Mouse (Mus musculus) hindbrain, postnatal 0 days (tissue): Measurements from ENCODE around the gene Hist1h2ap. TPM values are rescaled to one million over a fixed set of nuclear protein-coding genes. Genes with fewer than 3 reads are reported as not detected.

ENCODE experiments used
- ATAC-seq: fragments of 200-750 bp; cut with Nextera tagmentation; 2 replicates; pipeline ENCODE4 v1.8.0; 2017; ENCODE audit warnings: mild to moderate bottlenecking, moderate TSS enrichment, moderate library complexity
- DNase-seq: peaks from one replicate; pipeline ENCODE4 v3.0.0-alpha.2; 2015; ENCODE audit warnings: low spot score
- H3K27ac ChIP-seq: fragments of 300-500 bp; sonication (generic); 2 replicates; pipeline ENCODE4 v1.5.1; 2014; ENCODE audit warnings: mild to moderate bottlenecking
- H3K27me3 ChIP-seq: fragments of 300-500 bp; sonication (generic); 2 replicates; pipeline ENCODE4 v1.6.1; 2014; ENCODE audit warnings: low read length, mixed read lengths; ENCODE audit not compliant: insufficient read depth
- H3K36me3 ChIP-seq: fragments of 300-500 bp; sonication (generic); 2 replicates; pipeline ENCODE4 v1.6.1; 2014; ENCODE audit warnings: low read length, mixed read lengths; ENCODE audit not compliant: insufficient read depth
- H3K4me1 ChIP-seq: fragments of 300-500 bp; sonication (generic); 2 replicates; pipeline ENCODE4 v1.6.1; 2014; ENCODE audit warnings: antibody characterized with exemption, low read length, mixed read lengths; ENCODE audit not compliant: insufficient read depth
- H3K4me2 ChIP-seq: fragments of 300-500 bp; sonication (generic); 2 replicates; pipeline ENCODE4 v1.6.1; 2014; ENCODE audit warnings: low read depth, mild to moderate bottlenecking, low read length, moderate library complexity, mixed read lengths
- H3K4me3 ChIP-seq: fragments of 300-500 bp; sonication (generic); 2 replicates; pipeline ENCODE4 v1.5.1; 2014; ENCODE audit warnings: low read length
- H3K9ac ChIP-seq: fragments of 300-500 bp; sonication (generic); replicated peaks from 2 replicates; pipeline ENCODE4 v1.6.1; 2014; ENCODE audit warnings: mild to moderate bottlenecking, low read length, moderate library complexity, mixed read lengths
- H3K9me3 ChIP-seq: fragments of 300-500 bp; sonication (generic); 2 replicates; pipeline ENCODE4 v1.6.1; 2016; ENCODE audit warnings: low read length, mixed read lengths
- CTCF ChIP-seq: IDR thresholded peaks from 2 replicates; pipeline ENCODE4 v1.5.1; 2016; ENCODE audit warnings: antibody characterized with exemption, control low read depth, low read depth
- WGBS: fragments of 180-500 bp; shearing (Covaris S2); extraction: QIAGEN DNeasy Blood & Tissue Kit; methylation state at CpG from one replicate; pipeline ENCODE4 v1.1.7; 2014; 5-methylcytosine and 5-hydroxymethylcytosine counted together
- microRNA-seq, 2 experiments: library from miRNA; unstranded; fragments of <30 nt; microRNA quantifications; one replicate each; pipeline ENCODE4; 2016
- polyA plus RNA-seq: library from polyadenylated mRNA; unstranded; fragments of >200 nt; fragmentation: Nextera tagmentation; extraction: Ambion mirVana; gene quantifications from 2 replicates; pipeline ENCODE4 v1.2.1, GENCODE M21; 2015
- total RNA-seq: library from RNA; depleted of rRNA; stranded (reverse); fragments of >200 nt; gene quantifications from 2 replicates; pipeline ENCODE4 v1.2.3, GENCODE M21; 2014; rRNA removed

Hist1h2ap gene
- total and polyA plus RNA-seq, 2 experiments from 2014 or later: 798 to 1,318 TPM

GRCm38 (mm10) chr13:21786189-21786898 lies 47.0 kb downstream of the Hist1h2ap start:
- peaks cover 3% of the 10 kb centered on the region; the same call in 1 of the 2 replicates for H3K4me1 ChIP-seq
- 3% methylated on average over 8 of the region's 8 CpGs for WGBS
- no peak for ATAC-seq
- H3K4me3 ChIP-seq: peak overlapping the region; percentile 31
- peak overlapping the region; percentile 73; the same call in 1 of the 2 replicates for H3K27ac ChIP-seq
- DNase-seq: peak; percentile 33
- TF ChIP-seq CTCF: no peak
- H3K9me3 ChIP-seq: no peaks in the 10 kb centered on the region
- no peaks in the 10 kb centered on the region for H3K36me3 ChIP-seq
- no peaks in the 10 kb centered on the region for H3K27me3 ChIP-seq
- H3K9ac ChIP-seq: 0 out of 2 replicates have a peak overlapping the region, but pooled peaks have one; percentile 35
- H3K4me2 ChIP-seq: peak overlapping the region; percentile 54

- Histone ChIP-seq H3K9me3 (no peaks in the 10 kb centered on the region), H3K27me3 (no peaks in the 10 kb centered on the region), H3K4me2 (no peak overlapping the region; the same call in 1 of the 2 replicates), H3K36me3 (no peaks in the 10 kb centered on the region), H3K4me1 (peaks cover 9% of the 10 kb centered on the region; the same call in 1 of the 2 replicates), H3K9ac (no peak overlapping the region), H3K4me3 (no peak overlapping the region), H3K27ac (peak overlapping the region; percentile 18; the same call in 1 of the 2 replicates)
- ATAC-seq: no peak
- TF ChIP-seq CTCF: no peak
- 24% methylated on average over 6 of the region's 6 CpGs for WGBS
- no peak for DNase-seq
Measured at GRCm38 (mm10) chr13:21784311-21784710, 49.0 kb downstream of the Hist1h2ap start.

GRCm38 (mm10) chr13:21783734-21784161 lies 49.6 kb downstream of the Hist1h2ap start:
- Histone ChIP-seq H3K9me3 (no peaks in the 10 kb centered on the region), H3K4me2 (peak overlapping the region; percentile 68), H3K36me3 (no peaks in the 10 kb centered on the region), H3K9ac (peak overlapping the region; percentile 33; the same call in 1 of the 2 replicates), H3K4me1 (peaks cover 9% of the 10 kb centered on the region; the same call in 1 of the 2 replicates), H3K4me3 (peak overlapping the region; percentile 34), H3K27ac (peak overlapping the region; percentile 18; the same call in 1 of the 2 replicates), H3K27me3 (no peaks in the 10 kb centered on the region)
- 3% methylated on average over 9 of the region's 9 CpGs for WGBS
- no peak for ATAC-seq
- no peak for TF ChIP-seq CTCF
- peak; percentile 72 for DNase-seq

- peak; percentile 90 for DNase-seq
- WGBS: 1% methylated on average over 13 of the region's 20 CpGs
- peaks cover 9% of the 10 kb centered on the region; the same call in 1 of the 2 replicates for H3K4me1 ChIP-seq
- peak within 1 kb of the TSS; percentile 34 for H3K4me3 ChIP-seq
- no peaks in the 10 kb centered on the region for H3K9me3 ChIP-seq
- TF ChIP-seq CTCF: no peak
- ATAC-seq: peak; percentile 77
- peak within 1 kb of the TSS; percentile 67 for H3K27ac ChIP-seq
- peak within 1 kb of the TSS; percentile 57 for H3K9ac ChIP-seq
- no peaks in the 10 kb centered on the region for H3K36me3 ChIP-seq
- peak within 1 kb of the TSS; percentile 68 for H3K4me2 ChIP-seq
- H3K27me3 ChIP-seq: no peaks in the 10 kb centered on the region
Measured at GRCm38 (mm10) chr13:21783255-21783617, 50.1 kb downstream of the Hist1h2ap start, which contains the start of gene Hist1h3i. Gene Hist1h3i (minus strand): TSS chr13:21783370.

Small RNA genes lying within 50 kb of the gene (microRNA-seq; reads per million reads assigned to microRNA genes)
- gene Gm19658: 0 reads per million in 2 experiments
- 0 reads per million in 2 experiments for gene Gm44346
- gene Gm44466: 0 reads per million in 2 experiments

Other genes with a start within 250 kb of the Hist1h2ap start
- not detected in 2 replicates for gene Olfr1362, start 219.5 kb downstream of the Hist1h2ap start, total RNA-seq
- gene Olfr1362, start 219.5 kb downstream of the Hist1h2ap start, polyA plus RNA-seq: not detected in 2 replicates
- not detected in 2 replicates for gene Olfr11, start 191.0 kb downstream of the Hist1h2ap start, total RNA-seq
- 0.09 TPM in 1 of 2 replicates, not detected in the other for gene Olfr11, start 191.0 kb downstream of the Hist1h2ap start, polyA plus RNA-seq
- gene Olfr1361, start 170.1 kb downstream of the Hist1h2ap start, total RNA-seq: not detected in 2 replicates
- gene Olfr1361, start 170.1 kb downstream of the Hist1h2ap start, polyA plus RNA-seq: not detected in 2 replicates
- not detected in 2 replicates for gene Olfr1360, start 156.1 kb downstream of the Hist1h2ap start, total RNA-seq
- not detected in 2 replicates for gene Olfr1360, start 156.1 kb downstream of the Hist1h2ap start, polyA plus RNA-seq
- gene Olfr1359, start 135.4 kb downstream of the Hist1h2ap start, total RNA-seq: not detected in 2 replicates
- gene Olfr1359, start 135.4 kb downstream of the Hist1h2ap start, polyA plus RNA-seq: not detected in 2 replicates
- 541 and 615 TPM in 2 replicates for gene Hist1h2bl, start 117.4 kb downstream of the Hist1h2ap start, total RNA-seq
- gene Hist1h2bl, start 117.4 kb downstream of the Hist1h2ap start, polyA plus RNA-seq: 1.2 TPM in 1 of 2 replicates, not detected in the other
- gene Hist1h2ai, start 117.1 kb downstream of the Hist1h2ap start, total RNA-seq: 934 and 1,282 TPM in 2 replicates
- 4.5 and 5.8 TPM in 2 replicates for gene Hist1h2ai, start 117.1 kb downstream of the Hist1h2ap start, polyA plus RNA-seq
- 1,004 and 1,140 TPM in 2 replicates for gene Hist1h3h, start 115.8 kb downstream of the Hist1h2ap start, total RNA-seq
- 1.9 and 6.2 TPM in 2 replicates for gene Hist1h3h, start 115.8 kb downstream of the Hist1h2ap start, polyA plus RNA-seq
- gene Hist1h2bm, start 111.5 kb downstream of the Hist1h2ap start, total RNA-seq: 1,597 and 1,943 TPM in 2 replicates
- gene Hist1h2bm, start 111.5 kb downstream of the Hist1h2ap start, polyA plus RNA-seq: 1.3 and 1.7 TPM in 2 replicates
- 1,214 and 1,310 TPM in 2 replicates for gene Hist1h4j, start 98.4 kb downstream of the Hist1h2ap start, total RNA-seq
- gene Hist1h4j, start 98.4 kb downstream of the Hist1h2ap start, polyA plus RNA-seq: not detected in 2 replicates
- gene Hist1h4k, start 83.0 kb downstream of the Hist1h2ap start, total RNA-seq: 380 and 998 TPM in 2 replicates
- gene Hist1h4k, start 83.0 kb downstream of the Hist1h2ap start, polyA plus RNA-seq: 1.6 and 1.9 TPM in 2 replicates
- gene Hist1h2ak, start 79.7 kb downstream of the Hist1h2ap start, total RNA-seq: 429 and 552 TPM in 2 replicates
- gene Hist1h2ak, start 79.7 kb downstream of the Hist1h2ap start, polyA plus RNA-seq: 9.9 and 13.6 TPM in 2 replicates
- gene Hist1h2bn, start 79.4 kb downstream of the Hist1h2ap start, total RNA-seq: 864 and 1,352 TPM in 2 replicates
- 1.1 TPM in 1 of 2 replicates, not detected in the other for gene Hist1h2bn, start 79.4 kb downstream of the Hist1h2ap start, polyA plus RNA-seq
- gene Hist1h1b, start 52.9 kb downstream of the Hist1h2ap start, total RNA-seq: 263 and 411 TPM in 2 replicates
- gene Hist1h1b, start 52.9 kb downstream of the Hist1h2ap start, polyA plus RNA-seq: 10.0 and 11.7 TPM in 2 replicates
- 789 and 1,626 TPM in 2 replicates for gene Hist1h3i, start 50.1 kb downstream of the Hist1h2ap start, total RNA-seq
- 24.5 and 29.0 TPM in 2 replicates for gene Hist1h3i, start 50.1 kb downstream of the Hist1h2ap start, polyA plus RNA-seq
- 641 and 1,093 TPM in 2 replicates for gene Hist1h2an, start 46.3 kb downstream of the Hist1h2ap start, total RNA-seq
- gene Hist1h2an, start 46.3 kb downstream of the Hist1h2ap start, polyA plus RNA-seq: 2.2 and 5.4 TPM in 2 replicates
- gene Hist1h2bp, start 46.0 kb downstream of the Hist1h2ap start, total RNA-seq: 234 and 289 TPM in 2 replicates
- 0.84 TPM in 1 of 2 replicates, not detected in the other for gene Hist1h2bp, start 46.0 kb downstream of the Hist1h2ap start, polyA plus RNA-seq
- gene Hist1h2bq, start 23.3 kb downstream of the Hist1h2ap start, total RNA-seq: 1,114 and 1,806 TPM in 2 replicates
- gene Hist1h2bq, start 23.3 kb downstream of the Hist1h2ap start, polyA plus RNA-seq: 4.8 and 6.4 TPM in 2 replicates
- not detected in 2 replicates for gene Hist1h2ao, start 23.0 kb downstream of the Hist1h2ap start, total RNA-seq
- gene Hist1h2ao, start 23.0 kb downstream of the Hist1h2ap start, polyA plus RNA-seq: not detected in 2 replicates
- gene Hist1h4m, start 21.8 kb downstream of the Hist1h2ap start, total RNA-seq: 2.3 and 3.3 TPM in 2 replicates
- not detected in 2 replicates for gene Hist1h4m, start 21.8 kb downstream of the Hist1h2ap start, polyA plus RNA-seq
- gene Hist1h4n, start 1.3 kb downstream of the Hist1h2ap start, total RNA-seq: 4,540 and 4,675 TPM in 2 replicates
- gene Hist1h4n, start 1.3 kb downstream of the Hist1h2ap start, polyA plus RNA-seq: 3.7 and 4.1 TPM in 2 replicates
- 757 and 1,216 TPM in 2 replicates for gene Hist1h2br, start 236 bp upstream of the Hist1h2ap start, total RNA-seq
- 4.7 and 7.4 TPM in 2 replicates for gene Hist1h2br, start 236 bp upstream of the Hist1h2ap start, polyA plus RNA-seq
- 9.3 and 13.5 TPM in 2 replicates for gene Zfp184, start 111.6 kb upstream of the Hist1h2ap start, total RNA-seq
- 7.8 and 9.6 TPM in 2 replicates for gene Zfp184, start 111.6 kb upstream of the Hist1h2ap start, polyA plus RNA-seq
- gene Pom121l2, start 147.7 kb upstream of the Hist1h2ap start, total RNA-seq: not detected in 2 replicates
- not detected in 2 replicates for gene Pom121l2, start 147.7 kb upstream of the Hist1h2ap start, polyA plus RNA-seq
- not detected in 2 replicates for gene Prss16, start 176.2 kb upstream of the Hist1h2ap start, total RNA-seq
- not detected in 2 replicates for gene Prss16, start 176.2 kb upstream of the Hist1h2ap start, polyA plus RNA-seq
- gene Hist1h2ah, start 202.1 kb upstream of the Hist1h2ap start, total RNA-seq: 67.7 and 136 TPM in 2 replicates
- gene Hist1h2ah, start 202.1 kb upstream of the Hist1h2ap start, polyA plus RNA-seq: 2.2 and 10.5 TPM in 2 replicates
- gene Hist1h2bk, start 202.4 kb upstream of the Hist1h2ap start, total RNA-seq: 468 and 587 TPM in 2 replicates
- 0.84 and 1.2 TPM in 2 replicates for gene Hist1h2bk, start 202.4 kb upstream of the Hist1h2ap start, polyA plus RNA-seq
- 20.6 and 39.3 TPM in 2 replicates for gene Hist1h4i, start 207.9 kb upstream of the Hist1h2ap start, total RNA-seq
- gene Hist1h4i, start 207.9 kb upstream of the Hist1h2ap start, polyA plus RNA-seq: 5.1 and 5.5 TPM in 2 replicates
- 477 and 856 TPM in 2 replicates for gene Hist1h2ag, start 209.4 kb upstream of the Hist1h2ap start, total RNA-seq
- 13.5 and 16.6 TPM in 2 replicates for gene Hist1h2ag, start 209.4 kb upstream of the Hist1h2ap start, polyA plus RNA-seq
- gene Hist1h2bj, start 209.7 kb upstream of the Hist1h2ap start, total RNA-seq: 777 and 1,409 TPM in 2 replicates
- 4.2 and 6.8 TPM in 2 replicates for gene Hist1h2bj, start 209.7 kb upstream of the Hist1h2ap start, polyA plus RNA-seq